Mouse (Mus musculus) thymus, adult 2 months (tissue): ENCODE results near the gene Ftsj1.

Experiments used
- CTCF ChIP-seq: fragments of 200-500 bp; IDR thresholded peaks from 2 replicates; pipeline ENCODE4 v1.5.1; 2012; ENCODE audit warnings: mild to moderate bottlenecking, control low read depth, low read length, moderate library complexity, borderline replicate concordance; ENCODE audit not compliant: control insufficient read depth, poor library complexity, insufficient read depth; ENCODE audit errors: extremely low read depth
- POLR2A ChIP-seq: fragments of 200-500 bp; IDR thresholded peaks from 2 replicates; pipeline ENCODE4 v1.6.1; 2012; ENCODE audit warnings: mild to moderate bottlenecking, low read length, control low read depth, moderate library complexity; ENCODE audit not compliant: control insufficient read depth, poor library complexity, insufficient read depth; ENCODE audit errors: extremely low read depth

DNA sequence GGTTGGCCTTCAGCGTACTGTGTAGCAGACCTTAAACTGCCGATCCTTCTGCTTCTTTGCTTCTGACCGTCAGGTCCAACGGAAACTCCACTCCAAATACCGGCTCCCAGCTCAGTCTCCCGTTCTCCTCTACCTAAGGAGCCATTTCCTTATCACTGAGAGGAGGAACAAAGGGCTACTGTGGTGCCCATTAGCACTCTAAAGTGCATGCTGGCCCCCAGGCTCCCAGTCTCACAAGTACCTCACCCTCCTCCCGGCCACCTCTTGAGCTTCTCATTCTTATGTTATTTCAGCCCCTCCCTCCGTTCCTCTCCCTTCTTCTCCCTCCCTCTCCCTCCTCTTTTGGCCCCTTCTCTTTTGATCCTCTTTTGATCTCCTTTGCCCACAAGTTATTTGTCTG lies 32.6 kb downstream of the Ftsj1 start:
- TF ChIP-seq POLR2A (no peak), CTCF (no peak)
